Mouse (Mus musculus): ENCODE data around the gene Olfr361.

DNA sequence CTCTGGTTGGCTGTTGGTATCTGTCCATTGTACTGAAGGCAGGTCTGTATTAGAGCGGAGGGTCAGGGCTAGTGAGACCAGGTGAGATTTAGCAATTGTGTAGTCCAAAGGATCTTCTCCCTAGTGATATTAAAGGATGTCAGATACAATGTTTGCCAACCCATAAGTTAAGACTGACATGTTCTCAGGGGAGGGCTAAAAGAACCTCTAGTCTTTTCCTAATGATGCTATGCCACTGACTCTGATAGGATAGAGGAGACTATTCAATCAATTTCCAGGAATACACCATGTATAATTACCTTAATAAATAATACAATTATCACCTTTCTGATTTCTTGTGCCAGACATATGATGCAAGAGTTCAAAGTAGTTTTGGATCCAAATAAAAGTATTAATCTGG, 28.7 kb upstream of the Olfr361 start, which contains the start of gene Olfr362:
- TF ChIP-seq CTCF (IDR thresholded peaks at IDR 0.05; ENCODE audit: insufficient read depth, low read length) (no peak), POLR2A (IDR thresholded peaks at IDR 0.05; ENCODE audit: borderline replicate concordance, extremely low read depth, low read depth, low read length) (no peak)
